Mouse (Mus musculus): ENCODE measurements at regions not wholly inside any gene's neighbourhood (a gene's known extent, or its start where the extent isn't known, plus 50 kb on each side); places are given as distances from the start of the nearest gene placed in this dataset.

DNA sequence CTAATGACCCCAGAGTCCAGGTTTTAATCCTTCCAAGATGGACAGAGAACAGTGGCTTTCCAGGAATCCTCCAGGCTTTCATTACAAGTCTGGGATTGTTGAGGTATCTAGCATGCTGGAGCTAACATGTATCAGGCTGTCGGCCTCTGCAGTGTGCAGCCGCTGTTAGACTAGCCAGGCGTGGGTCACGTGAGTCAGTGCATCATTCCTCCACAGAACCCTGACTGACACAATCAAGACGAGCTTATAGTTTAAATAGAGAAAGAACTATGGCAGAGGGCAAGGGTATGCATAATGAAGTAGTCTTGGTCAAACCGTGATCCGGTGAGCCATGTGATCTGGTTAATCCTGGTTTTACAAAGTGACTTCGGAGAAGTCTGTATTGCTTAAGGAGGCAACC is 280.2 kb upstream of the Pfn2 start:
- 55% methylated on average over 8 of the region's 8 CpGs for WGBS

DNA sequence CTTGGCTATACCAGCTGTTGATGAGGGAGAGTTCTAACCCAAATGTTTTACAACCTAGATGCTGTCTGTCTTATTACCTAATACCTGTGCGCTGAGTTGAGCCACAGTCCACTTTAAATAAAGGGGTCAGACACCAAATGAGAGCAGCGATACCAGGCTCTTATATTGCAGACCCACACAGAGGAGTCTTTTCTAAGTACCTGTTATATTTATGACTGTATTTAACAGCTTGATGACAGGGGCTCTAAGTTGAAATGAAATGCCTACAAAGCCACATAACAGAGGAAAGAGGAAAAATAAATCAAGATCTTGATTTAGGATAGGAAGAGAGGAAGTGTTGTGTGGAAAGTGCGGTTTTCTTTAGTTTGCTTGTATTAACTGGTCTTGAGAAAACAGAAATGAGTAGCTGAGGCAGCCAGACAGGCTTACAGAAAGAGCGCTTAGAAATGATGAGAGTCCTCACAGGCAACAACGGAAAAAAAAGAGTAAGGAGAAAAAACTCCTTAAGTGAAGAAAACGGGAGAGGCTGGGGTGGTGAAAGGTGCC is 281.6 kb upstream of the Pfn2 start:
- Histone ChIP-seq H3K27ac (no peak overlapping the region), H3K4me3 (replicated peaks; ENCODE audit: low read length) (no peak overlapping the region), H3K9me3 (ENCODE audit: control insufficient read depth, low read length) (no peaks in the 10 kb centered on the region), H3K4me1 (replicated peaks; ENCODE audit: control insufficient read depth, insufficient read depth, low read length) (no peaks in the 10 kb centered on the region), H3K27me3 (ENCODE audit: control insufficient read depth, insufficient read depth, low read length) (no peaks in the 10 kb centered on the region), H3K4me2 (replicated peaks) (no peak overlapping the region), H3K9ac (no peak overlapping the region), H3K36me3 (replicated peaks; ENCODE audit: control insufficient read depth, insufficient read depth) (no peaks in the 10 kb centered on the region)
- ATAC-seq (ENCODE audit: low FRiP score) (no peak), DNase-seq (ENCODE audit: low spot score) (no peak)
- WGBS, result 79% methylated on average over 6 of the region's 6 CpGs

More for the DNA sequence above, 280.2 kb upstream of the Pfn2 start:
- Histone ChIP-seq H3K36me3 (replicated peaks; ENCODE audit: control insufficient read depth, insufficient read depth) (no peaks in the 10 kb centered on the region), H3K4me2 (replicated peaks) (no peak overlapping the region), H3K9ac (no peak overlapping the region), H3K27me3 (ENCODE audit: control insufficient read depth, insufficient read depth, low read length) (no peaks in the 10 kb centered on the region), H3K4me3 (replicated peaks; ENCODE audit: low read length) (no peak overlapping the region), H3K4me1 (replicated peaks; ENCODE audit: control insufficient read depth, insufficient read depth, low read length) (no peaks in the 10 kb centered on the region), H3K9me3 (ENCODE audit: control insufficient read depth, low read length) (no peaks in the 10 kb centered on the region), H3K27ac (no peak overlapping the region)
- ATAC-seq (ENCODE audit: low FRiP score), result no peak
- DNase-seq (ENCODE audit: low spot score), result no peak

DNA sequence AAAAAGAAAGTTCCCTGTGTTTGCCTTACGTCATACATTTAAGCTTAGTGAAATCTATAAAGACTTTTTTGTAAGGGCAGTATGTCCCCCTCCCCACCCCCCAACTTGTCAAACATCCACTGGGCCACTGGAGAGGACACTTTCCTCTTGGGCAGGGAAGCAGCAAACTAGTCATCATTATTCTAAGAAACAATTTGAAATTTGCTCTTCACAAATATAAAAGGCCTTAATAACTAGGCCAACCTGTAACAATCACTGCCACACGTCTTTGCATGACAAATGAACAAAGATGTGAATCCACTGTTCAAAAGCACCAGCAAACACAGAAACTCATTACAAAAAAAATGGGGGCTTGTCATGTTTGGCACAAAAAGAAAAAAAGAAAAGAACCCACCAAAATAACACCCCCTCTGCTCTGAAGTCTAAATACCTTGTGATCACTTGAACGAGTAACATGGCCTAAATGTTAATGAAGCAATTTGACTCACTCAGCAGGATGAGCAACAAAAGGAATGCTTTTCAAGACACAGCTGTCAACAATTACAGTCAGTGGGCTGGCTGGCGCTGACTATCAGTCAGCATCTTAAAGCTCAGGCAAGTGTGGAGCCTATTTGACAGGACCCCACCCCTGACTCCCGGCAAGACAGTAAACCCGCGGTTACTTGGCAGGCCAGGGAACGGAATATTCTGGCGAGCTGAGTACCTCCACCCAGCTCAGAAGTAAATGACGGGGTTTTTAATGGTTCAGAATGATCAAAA is 278.7 kb upstream of the Tsc22d2 start:
- H3K27me3 ChIP-seq (ENCODE audit: control insufficient read depth, insufficient read depth, low read length), result no peaks in the 10 kb centered on the region
- H3K9me3 ChIP-seq (ENCODE audit: control insufficient read depth, low read length), result no peaks in the 10 kb centered on the region
- no peak overlapping the region for H3K4me3 ChIP-seq (replicated peaks; ENCODE audit: low read length)
- H3K36me3 ChIP-seq (replicated peaks; ENCODE audit: control insufficient read depth, insufficient read depth), result no peaks in the 10 kb centered on the region
- no peak overlapping the region for H3K9ac ChIP-seq
- ATAC-seq (ENCODE audit: low FRiP score) (0 out of 2 replicates have a peak, but pooled peaks have one; percentile 40), DNase-seq (ENCODE audit: low spot score) (no peak)
- 19% methylated on average over 10 of the region's 10 CpGs for WGBS
- no peak overlapping the region for H3K27ac ChIP-seq
- no peak overlapping the region for H3K4me2 ChIP-seq (replicated peaks)
- no peaks in the 10 kb centered on the region for H3K4me1 ChIP-seq (replicated peaks; ENCODE audit: control insufficient read depth, insufficient read depth, low read length)

DNA sequence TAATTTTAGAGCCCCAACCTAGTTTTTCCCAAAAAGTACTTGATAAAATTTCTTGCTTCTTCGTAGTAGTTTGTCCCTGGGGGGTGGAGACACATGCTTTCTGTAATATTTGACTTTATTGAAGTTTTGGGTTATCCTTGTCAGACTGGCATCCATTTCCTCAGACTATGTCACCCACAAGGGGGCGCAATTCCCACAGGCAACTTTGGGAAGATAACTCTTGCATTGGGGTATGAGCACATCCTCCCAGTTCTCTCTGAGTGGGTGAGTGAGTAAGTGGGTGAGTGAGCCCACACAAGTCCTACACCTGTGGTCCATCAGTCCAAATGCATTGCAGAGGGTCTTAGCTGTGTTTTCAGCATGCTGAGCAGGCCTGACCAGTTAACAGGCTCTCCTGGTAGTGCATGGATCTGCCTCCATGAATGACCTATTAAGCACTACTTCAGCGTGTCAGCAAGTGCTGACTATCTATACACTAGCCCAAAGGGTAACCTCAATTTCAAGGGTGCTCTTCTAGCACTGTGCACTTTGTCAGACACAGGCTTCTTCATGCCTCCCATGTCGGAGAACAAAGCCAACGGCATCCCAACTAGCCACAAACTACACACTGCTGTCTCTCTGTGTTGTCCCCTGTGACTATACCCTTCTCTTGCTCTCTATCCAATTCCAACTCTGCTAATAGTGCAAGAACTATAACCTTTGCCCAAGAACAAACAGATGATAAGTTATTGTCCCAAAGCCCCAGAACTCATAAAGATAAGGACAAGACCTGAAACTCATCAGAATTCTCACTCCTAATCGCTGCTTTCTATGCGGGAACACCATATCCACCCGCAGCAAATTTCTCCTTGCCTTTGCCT is 275.6 kb upstream of the Tsc22d2 start:
- no peak overlapping the region for H3K4me3 ChIP-seq (replicated peaks; ENCODE audit: low read length)
- ATAC-seq (ENCODE audit: low FRiP score) (no peak), DNase-seq (ENCODE audit: low spot score) (no peak)
- H3K27me3 ChIP-seq (ENCODE audit: control insufficient read depth, insufficient read depth, low read length), result no peaks in the 10 kb centered on the region
- no peaks in the 10 kb centered on the region for H3K4me1 ChIP-seq (replicated peaks; ENCODE audit: control insufficient read depth, insufficient read depth, low read length)
- H3K9me3 ChIP-seq (ENCODE audit: control insufficient read depth, low read length), result no peaks in the 10 kb centered on the region
- H3K27ac ChIP-seq, result no peak overlapping the region
- H3K36me3 ChIP-seq (replicated peaks; ENCODE audit: control insufficient read depth, insufficient read depth), result no peaks in the 10 kb centered on the region
- 78% methylated on average over 8 of the region's 8 CpGs for WGBS
- no peak overlapping the region for H3K4me2 ChIP-seq (replicated peaks)
- H3K9ac ChIP-seq, result no peak overlapping the region

DNA sequence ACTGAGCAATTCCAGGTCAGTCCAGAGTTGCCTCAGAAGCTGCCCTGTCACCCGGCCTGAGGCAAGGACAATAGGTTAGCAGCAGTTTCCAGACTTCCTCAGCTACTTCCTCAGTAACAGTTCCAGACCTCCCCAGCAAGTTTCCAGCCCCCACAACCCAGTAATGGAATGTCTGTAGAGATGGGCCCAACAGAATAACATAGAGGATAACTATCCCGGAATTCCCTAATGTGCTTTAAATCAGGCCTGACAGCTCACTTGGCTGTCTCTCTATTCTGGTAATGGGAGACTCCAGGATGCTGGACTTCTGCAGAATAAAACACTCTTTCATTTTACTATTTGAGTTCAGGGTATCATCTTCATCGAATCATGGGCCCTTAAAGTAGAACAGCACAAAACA is 268.4 kb upstream of the Tsc22d2 start:
- no peaks in the 10 kb centered on the region for H3K9me3 ChIP-seq (ENCODE audit: control insufficient read depth, low read length)
- WGBS, result 77% methylated on average over 3 of the region's 3 CpGs
- no peaks in the 10 kb centered on the region for H3K27me3 ChIP-seq (ENCODE audit: control insufficient read depth, insufficient read depth, low read length)
- H3K4me3 ChIP-seq (replicated peaks; ENCODE audit: low read length), result no peak overlapping the region
- H3K36me3 ChIP-seq (replicated peaks; ENCODE audit: control insufficient read depth, insufficient read depth), result no peaks in the 10 kb centered on the region
- no peak for ATAC-seq (ENCODE audit: low FRiP score)
- DNase-seq (ENCODE audit: low spot score), result no peak
- no peak overlapping the region for H3K27ac ChIP-seq
- H3K9ac ChIP-seq, result no peak overlapping the region
- H3K4me1 ChIP-seq (replicated peaks; ENCODE audit: control insufficient read depth, insufficient read depth, low read length), result no peaks in the 10 kb centered on the region
- H3K4me2 ChIP-seq (replicated peaks), result no peak overlapping the region

DNA sequence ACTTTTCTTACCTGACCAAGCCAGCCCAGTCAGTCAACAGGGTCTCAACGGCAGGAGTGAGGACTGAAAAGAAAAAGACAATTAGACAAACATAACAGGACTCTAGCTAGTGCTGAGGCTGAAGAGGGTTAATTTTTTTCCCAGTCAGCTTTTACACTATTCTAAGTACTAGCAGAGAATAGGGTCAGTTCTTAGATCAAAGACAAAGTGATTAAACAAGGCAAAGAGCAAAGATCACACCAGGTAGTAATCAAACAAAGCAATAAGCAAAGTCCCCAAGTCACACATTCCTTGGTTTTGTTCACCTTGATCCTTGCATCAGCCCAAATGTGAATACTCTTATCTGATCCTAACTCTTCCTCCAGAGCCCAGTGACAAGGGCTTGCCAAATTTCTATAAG is 267.8 kb upstream of the Tsc22d2 start:
- WGBS, result 44% methylated on average over 1 of the region's 1 CpGs
- H3K9ac ChIP-seq, result no peak overlapping the region
- ATAC-seq (ENCODE audit: low FRiP score) (no peak), DNase-seq (ENCODE audit: low spot score) (no peak)
- no peaks in the 10 kb centered on the region for H3K36me3 ChIP-seq (replicated peaks; ENCODE audit: control insufficient read depth, insufficient read depth)
- no peaks in the 10 kb centered on the region for H3K9me3 ChIP-seq (ENCODE audit: control insufficient read depth, low read length)
- no peaks in the 10 kb centered on the region for H3K27me3 ChIP-seq (ENCODE audit: control insufficient read depth, insufficient read depth, low read length)
- H3K27ac ChIP-seq, result no peak overlapping the region
- no peak overlapping the region for H3K4me2 ChIP-seq (replicated peaks)
- H3K4me3 ChIP-seq (replicated peaks; ENCODE audit: low read length), result no peak overlapping the region
- no peaks in the 10 kb centered on the region for H3K4me1 ChIP-seq (replicated peaks; ENCODE audit: control insufficient read depth, insufficient read depth, low read length)

DNA sequence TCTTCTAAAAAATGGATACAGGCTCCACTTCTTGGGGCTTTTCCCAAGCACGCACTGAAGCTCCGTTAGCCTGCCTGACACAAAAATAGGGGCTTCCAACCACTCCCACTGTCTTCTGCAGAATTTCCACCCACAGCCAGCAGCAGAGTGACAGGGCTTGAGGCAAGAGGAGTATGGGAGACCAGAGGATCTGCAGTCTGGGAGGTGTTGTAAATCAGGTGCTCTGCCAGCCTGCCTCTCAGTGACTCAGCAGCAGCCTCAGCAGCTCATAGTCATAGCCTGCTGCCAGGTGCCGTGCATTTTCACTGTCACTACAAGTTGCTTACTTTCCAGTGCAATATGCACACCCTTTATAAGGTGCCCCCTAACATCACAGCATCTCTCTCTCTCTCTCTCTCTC is 261.4 kb upstream of the Tsc22d2 start:
- H3K4me3 ChIP-seq (replicated peaks; ENCODE audit: low read length), result no peak overlapping the region
- no peak overlapping the region for H3K27ac ChIP-seq
- H3K9ac ChIP-seq, result no peak overlapping the region
- H3K4me2 ChIP-seq (replicated peaks), result no peak overlapping the region
- no peak for ATAC-seq (ENCODE audit: low FRiP score)
- DNase-seq (ENCODE audit: low spot score), result no peak
- H3K9me3 ChIP-seq (ENCODE audit: control insufficient read depth, low read length), result no peaks in the 10 kb centered on the region
- no peaks in the 10 kb centered on the region for H3K36me3 ChIP-seq (replicated peaks; ENCODE audit: control insufficient read depth, insufficient read depth)
- no peaks in the 10 kb centered on the region for H3K4me1 ChIP-seq (replicated peaks; ENCODE audit: control insufficient read depth, insufficient read depth, low read length)
- H3K27me3 ChIP-seq (ENCODE audit: control insufficient read depth, insufficient read depth, low read length), result no peaks in the 10 kb centered on the region
- 78% methylated on average over 3 of the region's 3 CpGs for WGBS

DNA sequence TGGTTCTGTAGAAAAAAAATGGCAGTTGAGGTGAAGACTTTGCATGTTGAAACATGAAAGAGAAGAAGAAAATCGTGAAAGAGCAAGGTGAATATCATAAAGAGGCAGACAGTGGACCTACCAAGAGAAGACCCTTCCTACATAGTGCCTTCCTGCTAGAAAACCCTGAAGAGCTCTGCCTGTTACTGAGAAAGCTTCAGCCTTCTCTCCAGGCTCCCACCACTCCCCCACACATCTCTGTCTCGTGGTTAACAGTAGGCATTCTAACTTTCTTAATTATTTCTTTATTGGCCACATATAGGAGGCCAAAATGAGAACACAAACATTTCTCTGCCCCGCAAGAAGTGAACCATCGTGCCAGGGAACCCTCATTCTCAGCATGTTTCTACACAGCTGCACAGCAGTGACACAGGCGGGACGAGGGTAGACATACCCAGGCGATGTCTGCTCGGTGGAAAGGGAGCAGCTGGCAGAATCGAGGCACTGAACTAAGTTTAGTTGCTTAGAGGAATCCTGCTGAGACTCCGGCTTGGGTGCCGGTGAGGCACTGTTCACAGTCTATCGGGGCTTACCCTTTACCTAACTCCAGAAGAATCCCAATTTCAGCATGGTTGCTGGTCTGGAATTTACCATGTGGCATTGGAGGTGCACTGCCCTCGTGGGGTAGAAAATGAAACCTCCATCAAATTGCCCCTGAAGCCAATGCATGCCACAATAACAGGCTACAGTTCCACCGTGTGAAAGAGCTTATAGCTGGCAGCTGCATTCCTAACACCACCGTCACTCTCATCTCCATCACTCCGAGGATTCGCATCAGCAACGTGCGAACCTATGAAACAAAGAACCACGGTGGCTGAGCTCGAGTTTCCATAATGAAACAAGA is 260.4 kb upstream of the Tsc22d2 start:
- Histone ChIP-seq H3K9me3 (ENCODE audit: control insufficient read depth, low read length) (no peaks in the 10 kb centered on the region), H3K9ac (no peak overlapping the region), H3K4me2 (replicated peaks) (no peak overlapping the region), H3K4me3 (replicated peaks; ENCODE audit: low read length) (no peak overlapping the region), H3K27ac (no peak overlapping the region), H3K4me1 (replicated peaks; ENCODE audit: control insufficient read depth, insufficient read depth, low read length) (no peaks in the 10 kb centered on the region), H3K27me3 (ENCODE audit: control insufficient read depth, insufficient read depth, low read length) (no peaks in the 10 kb centered on the region), H3K36me3 (replicated peaks; ENCODE audit: control insufficient read depth, insufficient read depth) (no peaks in the 10 kb centered on the region)
- no peak for DNase-seq (ENCODE audit: low spot score)
- no peak for ATAC-seq (ENCODE audit: low FRiP score)
- WGBS, result 80% methylated on average over 21 of the region's 21 CpGs

DNA sequence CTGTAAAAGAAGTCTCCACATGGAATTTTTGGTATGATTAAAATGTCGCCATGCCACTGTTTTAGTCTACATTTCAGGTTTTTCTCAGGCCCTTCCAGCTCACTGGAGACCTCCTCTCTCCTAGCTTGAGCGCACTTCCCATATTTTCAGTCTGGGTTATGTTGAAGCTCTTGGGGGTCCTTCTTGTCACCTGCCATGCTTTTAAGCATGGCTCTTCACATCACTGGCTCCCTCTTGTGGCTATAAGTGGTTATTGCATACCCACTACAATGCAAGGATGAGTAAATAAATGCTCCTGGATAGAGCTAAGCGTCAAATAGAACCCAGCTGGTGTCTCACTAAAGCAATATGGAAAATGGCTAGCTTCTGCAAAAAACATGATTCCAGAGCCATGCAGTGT is 255.1 kb upstream of the Tsc22d2 start:
- no peaks in the 10 kb centered on the region for H3K9me3 ChIP-seq (ENCODE audit: control insufficient read depth, low read length)
- 63% methylated on average over 3 of the region's 3 CpGs for WGBS
- no peak overlapping the region for H3K4me2 ChIP-seq (replicated peaks)
- no peaks in the 10 kb centered on the region for H3K4me1 ChIP-seq (replicated peaks; ENCODE audit: control insufficient read depth, insufficient read depth, low read length)
- ATAC-seq (ENCODE audit: low FRiP score) (peak; percentile 41; the same call in 1 of the 2 replicates), DNase-seq (ENCODE audit: low spot score) (peak; percentile 68)
- H3K4me3 ChIP-seq (replicated peaks; ENCODE audit: low read length), result no peak overlapping the region
- H3K36me3 ChIP-seq (replicated peaks; ENCODE audit: control insufficient read depth, insufficient read depth), result no peaks in the 10 kb centered on the region
- H3K27me3 ChIP-seq (ENCODE audit: control insufficient read depth, insufficient read depth, low read length), result no peaks in the 10 kb centered on the region
- H3K9ac ChIP-seq, result no peak overlapping the region
- H3K27ac ChIP-seq, result no peak overlapping the region
